Mouse (Mus musculus): Measurements from ENCODE around the gene Bag1. TPM values are rescaled to one million over a fixed set of nuclear protein-coding genes. Genes with fewer than 3 reads are reported as not detected.

Bag1 gene
- polyA plus RNA-seq (2016; fragmentation: Nextera tagmentation; extraction: Ambion mirVana) = 198 and 208 TPM in 2 replicates

DNA sequence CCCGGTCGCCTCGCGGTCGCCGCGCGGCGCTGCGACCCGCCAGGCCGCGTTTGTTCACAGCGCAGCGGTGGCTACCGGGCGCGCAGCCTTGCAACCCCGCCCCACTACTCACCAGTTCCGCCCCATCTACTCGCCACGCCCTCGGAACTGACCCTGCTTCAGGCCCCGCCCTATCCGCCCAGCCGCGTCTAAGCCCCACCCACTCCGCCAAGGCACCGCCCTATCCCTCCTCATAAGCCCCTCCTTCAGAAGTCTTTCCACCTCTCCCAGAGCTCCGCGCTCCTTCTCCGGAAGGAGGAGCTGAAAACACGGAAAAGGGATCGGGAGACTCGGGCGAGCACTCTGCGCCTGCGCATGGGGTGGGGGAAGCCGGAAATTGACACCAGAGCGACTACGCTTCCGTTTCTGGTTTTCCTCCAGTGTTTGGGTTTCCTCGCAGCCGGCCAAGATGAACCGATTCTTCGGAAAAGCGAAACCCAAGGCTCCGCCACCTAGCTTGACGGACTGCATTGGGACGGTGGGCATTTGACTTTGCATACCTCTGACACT is at the start of gene Bag1, which contains the start of gene Chmp5:
Gene Bag1, minus strand, starts transcription at position 135 of the 549 bp plus-strand sequence.
Gene Chmp5, plus strand, starts transcription at position 248 of the 549 bp plus-strand sequence.
- H3K27me3 ChIP-seq (ENCODE audit: insufficient read depth, poor library complexity, severe bottlenecking) = no peaks in the 10 kb centered on the region
- peaks cover 65% of the 10 kb centered on the region for H3K36me3 ChIP-seq
- under 1% methylated on average over 50 of the region's 50 CpGs for WGBS
- H3K4me1 ChIP-seq (replicated peaks) = peaks cover 21% of the 10 kb centered on the region
- H3K27ac ChIP-seq = peak within 1 kb of the TSS; percentile 93
- peak; percentile 100 for DNase-seq (ENCODE audit: low spot score)
- no peaks in the 10 kb centered on the region for H3K9me3 ChIP-seq
- peak within 1 kb of the TSS; percentile 81 for H3K4me3 ChIP-seq

DNA sequence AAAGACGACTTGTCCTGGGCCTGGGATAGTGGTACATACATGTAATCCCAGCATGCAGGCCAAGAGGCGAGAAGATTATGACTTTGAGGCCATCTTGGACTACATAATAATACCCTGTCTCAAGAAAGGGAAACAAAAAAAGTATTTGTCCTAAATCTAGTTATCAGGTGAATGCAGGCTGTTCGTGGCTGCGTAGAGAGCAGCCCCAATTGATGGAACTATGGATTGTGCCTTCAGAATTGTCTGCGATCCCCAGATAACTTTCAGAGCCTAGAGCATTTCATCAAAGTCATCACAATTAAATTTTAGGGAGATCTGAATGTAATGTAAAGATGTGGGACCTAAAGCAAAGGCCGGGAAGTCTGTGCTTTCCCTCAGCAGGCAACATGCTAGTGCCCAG is 48.2 kb upstream of the Bag1 start:
- 97% methylated on average over 6 of the region's 6 CpGs for WGBS
- Histone ChIP-seq H3K4me3 (no peak overlapping the region), H3K4me1 (replicated peaks) (no peaks in the 10 kb centered on the region), H3K27ac (no peak overlapping the region), H3K27me3 (ENCODE audit: insufficient read depth, poor library complexity, severe bottlenecking) (no peaks in the 10 kb centered on the region), H3K36me3 (peaks cover 100% of the 10 kb centered on the region), H3K9me3 (no peaks in the 10 kb centered on the region)
- DNase-seq (ENCODE audit: low spot score) = no peak

DNA sequence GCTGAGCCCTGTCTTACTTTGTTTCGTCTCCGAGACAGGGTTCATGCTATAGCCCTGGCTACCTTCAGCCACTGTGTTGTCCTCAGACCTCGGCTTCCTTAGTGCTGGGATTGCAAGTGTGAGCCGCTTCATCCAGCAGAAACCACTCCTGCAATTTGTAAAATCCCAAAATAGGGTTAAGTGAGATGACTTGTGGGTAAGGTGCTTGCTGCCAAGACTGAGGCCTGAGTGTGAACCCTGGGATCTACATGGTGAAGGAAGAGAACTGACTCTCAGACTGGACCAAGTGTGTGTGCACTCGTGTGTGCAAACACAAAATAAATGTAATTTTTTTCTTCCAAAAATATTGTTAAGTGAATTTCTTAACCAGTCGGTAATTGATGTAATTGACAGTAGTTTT is 41.5 kb upstream of the Bag1 start:
- WGBS = 82% methylated on average over 6 of the region's 6 CpGs
- H3K9me3 ChIP-seq = no peaks in the 10 kb centered on the region
- H3K4me1 ChIP-seq (replicated peaks) = no peaks in the 10 kb centered on the region
- H3K27me3 ChIP-seq (ENCODE audit: insufficient read depth, poor library complexity, severe bottlenecking) = no peaks in the 10 kb centered on the region
- no peak for DNase-seq (ENCODE audit: low spot score)
- H3K4me3 ChIP-seq = no peak overlapping the region
- H3K27ac ChIP-seq = no peak overlapping the region
- H3K36me3 ChIP-seq = peaks cover 100% of the 10 kb centered on the region

DNA sequence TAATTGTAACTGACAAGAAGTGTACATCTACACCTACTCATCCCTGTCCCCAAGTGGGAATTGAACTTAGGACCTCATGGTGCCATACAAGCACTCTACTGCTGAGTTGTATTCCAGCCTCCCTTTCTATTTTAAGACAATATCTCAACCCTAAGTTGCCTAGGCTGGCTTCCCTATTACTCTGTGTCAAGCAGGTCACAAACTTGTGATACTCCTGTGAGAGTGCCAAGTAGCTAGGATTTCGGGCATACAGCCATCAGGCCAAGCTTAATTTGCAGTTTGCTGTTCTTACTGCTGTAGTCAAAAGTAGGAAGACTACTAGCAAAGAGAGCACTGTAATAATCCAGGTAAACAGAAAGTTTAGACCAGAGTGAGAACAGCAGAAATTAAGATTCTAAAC is 35.6 kb upstream of the Bag1 start:
- no peak for DNase-seq (ENCODE audit: low spot score)
- H3K27me3 ChIP-seq (ENCODE audit: insufficient read depth, poor library complexity, severe bottlenecking) = no peaks in the 10 kb centered on the region
- H3K4me1 ChIP-seq (replicated peaks) = no peaks in the 10 kb centered on the region
- no peak overlapping the region for H3K4me3 ChIP-seq
- H3K9me3 ChIP-seq = no peaks in the 10 kb centered on the region
- peaks cover 100% of the 10 kb centered on the region for H3K36me3 ChIP-seq
- WGBS = 91% methylated on average over 1 of the region's 1 CpGs
- no peak overlapping the region for H3K27ac ChIP-seq

DNA sequence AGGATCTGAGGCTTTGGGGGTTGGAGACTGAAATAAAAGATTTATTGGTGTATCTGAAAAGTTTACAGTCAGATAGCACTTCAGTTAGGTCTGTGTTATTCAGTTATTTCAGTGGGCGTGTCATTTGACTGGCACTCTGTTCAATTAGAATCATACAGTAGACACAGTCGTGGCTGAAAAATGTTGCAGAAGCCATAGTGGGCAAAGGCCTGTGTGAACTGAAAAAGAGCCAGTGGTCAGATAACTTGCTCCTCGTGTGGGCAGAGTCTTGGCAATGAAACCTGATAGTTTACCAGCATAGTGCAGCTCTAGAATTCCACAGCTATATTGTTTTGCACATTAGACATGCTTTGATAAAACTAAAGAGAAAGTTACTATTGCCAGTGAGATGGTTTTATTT is 34.4 kb upstream of the Bag1 start:
- WGBS = 80% methylated on average over 3 of the region's 3 CpGs
- Histone ChIP-seq H3K36me3 (peaks cover 100% of the 10 kb centered on the region), H3K27ac (no peak overlapping the region), H3K4me1 (replicated peaks) (no peaks in the 10 kb centered on the region), H3K27me3 (ENCODE audit: insufficient read depth, poor library complexity, severe bottlenecking) (no peaks in the 10 kb centered on the region), H3K9me3 (no peaks in the 10 kb centered on the region), H3K4me3 (no peak overlapping the region)
- no peak for DNase-seq (ENCODE audit: low spot score)

DNA sequence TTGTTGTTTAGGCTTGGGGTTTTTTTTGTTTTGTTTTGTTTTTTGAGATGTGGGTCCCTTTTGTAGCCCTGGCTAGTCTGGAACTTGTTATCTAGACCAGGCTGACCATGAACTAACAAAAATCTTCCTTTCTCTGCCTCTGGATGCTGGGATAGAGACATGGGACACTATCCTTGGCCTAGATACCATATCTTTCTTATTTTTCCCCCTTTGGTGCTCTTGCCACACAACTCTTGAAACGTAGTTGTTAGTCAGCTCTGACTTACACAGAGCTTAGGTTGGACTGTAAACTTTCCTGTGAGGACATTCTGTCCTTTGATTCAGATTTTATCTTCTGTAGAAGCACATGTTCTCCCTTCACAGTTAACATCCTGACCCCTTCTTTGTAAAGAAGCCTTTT is 31.3 kb upstream of the Bag1 start:
- no peak for DNase-seq (ENCODE audit: low spot score)
- no peaks in the 10 kb centered on the region for H3K4me1 ChIP-seq (replicated peaks)
- H3K9me3 ChIP-seq = no peaks in the 10 kb centered on the region
- H3K4me3 ChIP-seq = no peak overlapping the region
- WGBS = 96% methylated on average over 1 of the region's 1 CpGs
- no peak overlapping the region for H3K27ac ChIP-seq
- no peaks in the 10 kb centered on the region for H3K27me3 ChIP-seq (ENCODE audit: insufficient read depth, poor library complexity, severe bottlenecking)
- peaks cover 93% of the 10 kb centered on the region for H3K36me3 ChIP-seq

DNA sequence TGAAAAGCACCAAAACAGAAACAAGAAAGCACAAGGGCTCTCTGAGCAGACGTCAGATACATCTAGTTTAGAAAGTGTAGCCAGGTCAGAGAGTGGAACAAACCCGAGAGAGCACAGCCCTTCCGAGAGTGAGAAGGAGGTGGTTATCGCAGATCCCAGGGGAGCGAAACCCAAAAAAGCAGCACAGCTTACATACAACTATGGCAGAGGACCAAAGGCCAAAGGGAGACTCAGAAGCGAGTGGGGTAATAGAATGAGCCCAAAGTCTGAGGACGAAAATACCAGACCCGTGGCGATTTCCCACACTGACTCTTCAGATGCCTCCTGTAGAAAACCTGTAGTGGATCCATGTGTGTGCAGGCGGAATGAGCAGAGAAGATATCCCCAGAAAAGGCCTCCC is 28.6 kb upstream of the Bag1 start:
- Histone ChIP-seq H3K27ac (no peak overlapping the region), H3K27me3 (ENCODE audit: insufficient read depth, poor library complexity, severe bottlenecking) (no peaks in the 10 kb centered on the region), H3K9me3 (no peaks in the 10 kb centered on the region), H3K36me3 (peaks cover 73% of the 10 kb centered on the region), H3K4me1 (replicated peaks) (peaks cover 10% of the 10 kb centered on the region), H3K4me3 (no peak overlapping the region)
- DNase-seq (ENCODE audit: low spot score) = no peak
- 93% methylated on average over 10 of the region's 10 CpGs for WGBS

DNA sequence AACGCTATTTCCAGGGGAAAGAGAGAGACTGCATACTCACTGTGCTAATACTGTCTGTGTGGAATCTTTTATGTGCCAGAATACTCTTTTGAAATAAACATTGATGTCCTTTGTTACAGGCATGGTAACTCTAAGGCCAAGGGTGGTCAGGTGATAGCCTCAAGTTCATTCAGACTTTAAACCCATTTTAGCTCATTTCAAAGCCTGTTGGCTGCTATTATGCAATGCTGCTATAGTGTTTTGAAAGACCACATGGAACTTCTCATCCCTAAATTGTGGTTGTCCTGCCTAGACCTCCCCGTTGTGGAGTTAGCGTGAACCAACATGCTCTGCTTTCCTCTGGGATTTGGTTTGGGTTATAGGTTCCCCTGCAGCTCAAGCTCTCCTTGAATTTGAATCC is 27.6 kb upstream of the Bag1 start:
- Histone ChIP-seq H3K27ac (no peak overlapping the region), H3K9me3 (no peaks in the 10 kb centered on the region), H3K4me1 (replicated peaks) (peaks cover 10% of the 10 kb centered on the region), H3K4me3 (no peak overlapping the region), H3K27me3 (ENCODE audit: insufficient read depth, poor library complexity, severe bottlenecking) (no peaks in the 10 kb centered on the region), H3K36me3 (peaks cover 63% of the 10 kb centered on the region)
- no peak for DNase-seq (ENCODE audit: low spot score)
- WGBS = 95% methylated on average over 3 of the region's 3 CpGs

DNA sequence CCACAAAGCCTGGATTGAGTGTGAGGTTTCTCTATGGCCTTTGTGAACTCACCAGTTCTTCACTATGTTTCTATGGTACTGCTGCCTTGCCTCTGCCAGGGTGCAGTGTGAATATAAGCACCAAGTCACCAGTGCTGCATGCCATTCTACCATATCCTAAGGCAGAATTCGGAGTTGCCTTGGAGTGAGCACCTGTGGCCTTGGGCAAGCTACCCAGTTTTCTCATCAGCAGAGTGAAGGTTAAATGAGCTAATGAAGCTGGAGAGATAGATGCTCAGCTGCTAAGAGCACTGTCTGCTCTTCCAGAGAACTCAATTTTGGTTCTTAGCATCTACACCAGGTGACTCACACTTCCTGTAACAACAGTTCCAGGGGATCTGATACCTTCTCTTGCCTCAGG is 25.9 kb upstream of the Bag1 start:
- Histone ChIP-seq H3K27ac (no peak overlapping the region), H3K27me3 (ENCODE audit: insufficient read depth, poor library complexity, severe bottlenecking) (no peaks in the 10 kb centered on the region), H3K4me1 (replicated peaks) (peaks cover 19% of the 10 kb centered on the region), H3K9me3 (no peaks in the 10 kb centered on the region), H3K36me3 (peaks cover 46% of the 10 kb centered on the region), H3K4me3 (no peak overlapping the region)
- WGBS = 96% methylated on average over 1 of the region's 1 CpGs
- DNase-seq (ENCODE audit: low spot score) = no peak

DNA sequence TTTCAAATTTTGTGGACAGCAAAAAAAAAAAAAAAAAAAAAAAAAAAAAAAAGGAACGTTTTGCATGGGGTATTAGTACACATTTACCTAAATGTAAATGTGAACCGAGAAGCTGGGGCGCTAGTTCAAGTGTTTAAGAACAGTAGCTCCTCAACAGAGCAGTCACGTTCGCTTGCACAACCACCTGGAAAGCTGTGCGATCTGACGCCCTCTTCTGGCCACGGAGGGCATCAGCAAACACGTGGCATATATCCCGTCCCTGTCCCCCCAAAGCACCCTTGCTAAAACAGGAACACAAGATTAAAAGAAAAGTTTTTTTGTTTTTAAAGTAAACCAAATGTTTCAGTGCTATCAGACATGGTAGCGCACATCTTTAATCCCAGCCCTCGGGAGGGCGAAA is 23.6 kb upstream of the Bag1 start:
- Histone ChIP-seq H3K4me1 (replicated peaks) (peaks cover 19% of the 10 kb centered on the region), H3K9me3 (no peaks in the 10 kb centered on the region), H3K36me3 (peaks cover 39% of the 10 kb centered on the region), H3K27ac (no peak overlapping the region), H3K27me3 (ENCODE audit: insufficient read depth, poor library complexity, severe bottlenecking) (no peaks in the 10 kb centered on the region), H3K4me3 (peak overlapping the region; percentile 95)
- DNase-seq (ENCODE audit: low spot score) = peak; percentile 48
- WGBS = 26% methylated on average over 13 of the region's 13 CpGs

DNA sequence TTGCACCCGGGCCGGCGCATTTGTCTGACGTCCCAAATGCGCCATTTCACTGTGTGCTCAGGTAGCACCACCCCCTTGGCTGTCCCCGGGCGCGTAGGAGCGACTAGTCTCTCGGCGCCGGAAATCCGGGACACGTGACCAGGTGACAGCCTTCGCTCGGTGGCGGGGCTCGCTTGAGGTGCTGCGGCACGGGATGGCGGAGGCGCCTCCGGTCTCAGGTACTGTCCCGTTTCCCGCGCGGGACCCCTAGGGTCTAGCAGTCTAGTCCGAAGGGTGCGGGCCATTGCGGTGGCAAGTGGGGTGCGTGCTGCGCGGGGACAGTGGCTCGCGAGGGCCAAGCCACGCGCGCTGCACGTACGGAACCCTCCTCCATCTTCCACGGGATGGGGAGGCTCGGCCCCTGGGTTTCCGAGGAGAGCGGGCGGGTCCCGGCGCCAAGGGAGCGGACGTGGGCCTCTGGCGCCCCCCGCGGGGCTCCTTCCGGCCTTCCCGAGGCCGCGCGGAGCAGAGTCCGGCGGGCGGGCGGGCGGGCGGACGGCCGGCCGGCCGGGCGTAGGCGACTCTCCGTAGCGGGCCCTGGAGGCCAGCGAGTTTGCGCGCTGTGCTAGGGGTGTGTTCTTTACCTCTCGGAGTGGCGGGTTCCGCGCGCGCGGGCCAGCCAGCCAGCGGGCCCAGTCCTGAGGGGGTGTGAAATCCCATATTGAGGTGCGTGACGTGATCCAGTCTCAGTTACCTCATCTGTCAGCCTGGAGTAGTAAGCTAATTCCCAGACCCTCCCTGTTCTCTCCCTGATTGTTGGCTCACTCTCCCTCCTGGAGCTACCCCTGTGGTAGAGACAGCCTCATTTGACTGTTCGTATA is 23.0 kb upstream of the Bag1 start, which contains the start of gene Nfx1:
Gene Nfx1, plus strand, starts transcription at position 65 of the 860 bp plus-strand sequence.
- peaks cover 19% of the 10 kb centered on the region for H3K4me1 ChIP-seq (replicated peaks)
- H3K4me3 ChIP-seq = peak within 1 kb of the TSS; percentile 95
- H3K27ac ChIP-seq = peak within 1 kb of the TSS; percentile 91
- DNase-seq (ENCODE audit: low spot score) = peak; percentile 94
- H3K27me3 ChIP-seq (ENCODE audit: insufficient read depth, poor library complexity, severe bottlenecking) = no peaks in the 10 kb centered on the region
- under 1% methylated on average over 85 of the region's 85 CpGs for WGBS
- peaks cover 39% of the 10 kb centered on the region for H3K36me3 ChIP-seq
- H3K9me3 ChIP-seq = no peaks in the 10 kb centered on the region

DNA sequence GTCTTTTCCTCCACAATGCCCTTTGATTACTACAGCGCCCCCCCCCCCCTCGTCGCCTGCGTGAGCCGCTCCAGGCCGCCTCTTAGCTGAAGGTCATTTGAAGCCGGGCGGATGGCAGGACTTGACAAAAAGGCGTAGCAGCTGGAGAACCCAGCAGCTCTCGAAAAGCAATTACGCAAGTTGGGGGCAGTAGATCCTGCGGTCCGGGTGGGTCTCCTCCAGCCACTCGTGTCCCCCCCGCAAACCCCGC is 22.4 kb upstream of the Bag1 start:
- Histone ChIP-seq H3K27me3 (ENCODE audit: insufficient read depth, poor library complexity, severe bottlenecking) (no peaks in the 10 kb centered on the region), H3K4me3 (peak overlapping the region; percentile 95), H3K4me1 (replicated peaks) (peaks cover 19% of the 10 kb centered on the region), H3K9me3 (no peaks in the 10 kb centered on the region), H3K36me3 (peaks cover 40% of the 10 kb centered on the region), H3K27ac (peak overlapping the region; percentile 91)
- DNase-seq (ENCODE audit: low spot score) = no peak
- WGBS = under 1% methylated on average over 16 of the region's 16 CpGs

DNA sequence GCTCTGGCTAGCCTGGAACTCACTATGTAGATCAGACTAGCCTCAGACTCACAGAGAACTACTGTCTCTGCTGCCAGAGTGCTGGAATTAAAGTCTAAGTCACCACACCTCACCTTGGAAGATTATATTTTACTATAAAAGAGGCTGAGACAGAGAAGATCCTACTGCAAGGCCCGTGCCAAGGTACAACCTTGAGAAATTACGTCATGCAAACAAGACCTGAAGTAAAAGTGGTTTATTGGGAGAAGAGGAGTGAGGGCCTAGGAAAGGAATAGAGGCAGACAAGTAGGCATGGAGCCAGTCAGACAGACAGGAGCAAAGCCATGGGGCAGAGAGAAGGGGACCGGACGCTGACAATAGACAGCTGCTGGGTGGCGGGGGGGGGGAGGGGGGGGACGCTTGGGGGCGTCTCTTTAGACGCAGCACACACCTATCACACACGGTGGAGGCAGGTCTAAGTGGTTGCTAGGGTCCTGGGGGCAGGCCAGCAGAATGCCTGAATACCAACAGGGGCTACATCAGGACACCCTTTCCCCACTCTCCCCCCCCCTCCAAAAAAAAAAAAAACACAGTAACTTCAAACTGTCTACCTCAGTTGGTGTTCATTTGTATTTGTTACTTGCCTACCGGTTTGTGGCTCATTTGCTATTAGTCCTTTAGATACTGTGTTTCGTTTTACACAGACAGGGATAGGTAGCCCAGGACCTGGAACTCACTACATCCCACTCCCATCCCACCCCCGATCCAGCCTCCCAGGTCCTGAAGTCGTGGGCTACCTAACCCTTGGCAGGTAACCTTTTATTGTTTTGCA is 21.9 kb upstream of the Bag1 start:
- WGBS = 13% methylated on average over 10 of the region's 13 CpGs
- DNase-seq (ENCODE audit: low spot score) = no peak
- H3K4me1 ChIP-seq (replicated peaks) = peaks cover 19% of the 10 kb centered on the region
- H3K36me3 ChIP-seq = peaks cover 41% of the 10 kb centered on the region
- H3K4me3 ChIP-seq = peak overlapping the region; percentile 95
- no peaks in the 10 kb centered on the region for H3K27me3 ChIP-seq (ENCODE audit: insufficient read depth, poor library complexity, severe bottlenecking)
- H3K9me3 ChIP-seq = no peaks in the 10 kb centered on the region
- H3K27ac ChIP-seq = peak overlapping the region; percentile 91

Data from hindbrain, embryonic 10.5 days (tissue).